Mouse (Mus musculus) brain, embryonic 14.5 days (tissue): ENCODE results near the gene Kazn.

Source experiments
- CTCF ChIP-seq: fragments of 200-500 bp; IDR thresholded peaks from 2 replicates; pipeline ENCODE4 v1.5.1; 2012; ENCODE audit warnings: inconsistent platforms, mild to moderate bottlenecking, moderate library complexity, borderline replicate concordance; ENCODE audit not compliant: insufficient read depth, insufficient read length; ENCODE audit errors: extremely low read depth
- POLR2A ChIP-seq: fragments of 200-500 bp; IDR thresholded peaks from 2 replicates; pipeline ENCODE4 v1.6.1; 2012; ENCODE audit warnings: mild to moderate bottlenecking, inconsistent platforms, borderline replicate concordance; ENCODE audit not compliant: poor library complexity, insufficient read depth, insufficient read length, severe bottlenecking; ENCODE audit errors: extremely low read depth

DNA sequence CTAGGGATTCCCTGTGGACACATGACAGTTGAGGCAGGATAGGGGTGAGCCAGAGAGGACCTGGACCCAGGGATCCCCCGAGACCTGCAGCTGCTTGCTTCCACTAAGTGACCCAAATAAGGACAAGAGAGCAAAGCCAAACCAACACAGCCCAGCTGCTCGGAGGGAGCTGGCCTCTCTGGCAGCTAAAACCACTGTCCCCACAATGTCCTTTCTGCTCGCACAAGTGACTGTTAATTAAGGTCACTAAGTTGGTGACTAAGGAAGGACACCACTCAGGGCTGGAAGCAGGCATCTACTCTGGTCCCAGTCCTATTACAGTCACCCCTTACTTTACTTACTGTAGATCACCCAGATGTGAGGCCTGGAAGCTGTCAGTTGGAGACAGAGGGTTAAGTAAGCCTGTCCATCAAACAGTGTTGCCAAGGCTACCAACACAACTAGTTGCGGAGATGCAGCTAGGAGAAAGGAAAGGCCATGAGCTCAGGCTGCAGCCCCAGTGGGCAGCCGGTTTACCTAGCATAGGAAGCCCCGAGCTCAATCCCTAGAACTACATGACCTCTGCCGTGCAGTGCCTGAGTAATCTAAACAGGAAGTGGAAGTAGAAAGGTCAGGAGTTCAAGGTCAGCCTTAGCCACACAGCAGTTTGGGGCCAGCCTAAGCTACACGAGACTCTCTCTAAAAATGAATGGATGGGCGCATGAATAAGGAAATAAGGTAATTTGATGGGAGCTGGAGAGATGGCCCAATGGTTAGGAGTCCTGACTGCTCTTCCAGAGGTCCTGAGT lies 185.3 kb downstream of the Kazn start:
- TF ChIP-seq CTCF, result no peak
- no peak for TF ChIP-seq POLR2A
